Mouse (Mus musculus) lung, postnatal 0 days (tissue): Measurements from ENCODE around the gene Med27. TPM values are rescaled to one million over a fixed set of nuclear protein-coding genes. Genes with fewer than 3 reads are reported as not detected.
A peak's percentile ranks its signal among the peaks of the same experiment; 100 is the strongest.

Source experiments
- ATAC-seq: fragments of 200-750 bp; cut with Nextera tagmentation; 2 replicates; pipeline ENCODE4 v1.8.0; 2017; ENCODE audit warnings: moderate library complexity
- DNase-seq: peaks from one replicate; pipeline ENCODE4 v3.0.0-alpha.2; 2016; ENCODE audit warnings: low spot score
- H3K27ac ChIP-seq: fragments of 300-500 bp; sonication (generic); 2 replicates; pipeline ENCODE4 v1.5.1; 2014; ENCODE audit warnings: antibody characterized with exemption, mild to moderate bottlenecking, low read length, mixed read lengths
- H3K27me3 ChIP-seq: fragments of 300-500 bp; sonication (generic); replicated peaks from 2 replicates; pipeline ENCODE4 v1.6.1; 2014; ENCODE audit warnings: low read length, mixed read lengths; ENCODE audit not compliant: insufficient read depth
- H3K36me3 ChIP-seq: fragments of 300-500 bp; sonication (generic); 2 replicates; pipeline ENCODE4 v1.6.1; 2014; ENCODE audit warnings: low read length, mixed read lengths; ENCODE audit not compliant: insufficient read depth
- H3K4me1 ChIP-seq: fragments of 300-500 bp; sonication (generic); 2 replicates; pipeline ENCODE4 v1.6.1; 2014; ENCODE audit warnings: antibody characterized with exemption, low read depth, low read length, mixed read lengths; ENCODE audit not compliant: insufficient read depth
- H3K4me2 ChIP-seq: fragments of 300-500 bp; sonication (generic); replicated peaks from 2 replicates; pipeline ENCODE4 v1.6.1; 2014; ENCODE audit warnings: low read depth, mild to moderate bottlenecking, low read length, moderate library complexity, mixed read lengths
- H3K4me3 ChIP-seq: fragments of 300-500 bp; sonication (generic); 2 replicates; pipeline ENCODE4 v1.5.1; 2014; ENCODE audit warnings: low read depth, low read length
- H3K9ac ChIP-seq: fragments of 300-500 bp; sonication (generic); replicated peaks from 2 replicates; pipeline ENCODE4 v1.6.1; 2014; ENCODE audit warnings: low read depth, mild to moderate bottlenecking
- H3K9me3 ChIP-seq: fragments of 300-500 bp; sonication (generic); 2 replicates; pipeline ENCODE4 v1.6.1; 2016; ENCODE audit warnings: low read length, mixed read lengths
- CTCF ChIP-seq: IDR thresholded peaks from 2 replicates; pipeline ENCODE4 v1.5.1; 2016; ENCODE audit warnings: antibody characterized with exemption, mild to moderate bottlenecking
- EP300 ChIP-seq: IDR thresholded peaks from 2 replicates; pipeline ENCODE4 v1.6.1; 2016; ENCODE audit warnings: antibody characterized with exemption, mild to moderate bottlenecking, control low read depth
- WGBS: fragments of 180-500 bp; shearing (Covaris S2); extraction: QIAGEN DNeasy Blood & Tissue Kit; methylation state at CpG from one replicate; pipeline ENCODE4 v1.1.7; 2014; 5-methylcytosine and 5-hydroxymethylcytosine counted together
- polyA plus RNA-seq: library from polyadenylated mRNA; unstranded; fragments of >200 nt; fragmentation: Nextera tagmentation; extraction: Ambion mirVana; gene quantifications from 2 replicates; pipeline ENCODE4 v1.2.1, GENCODE M21; 2015

Med27 gene
- polyA plus RNA-seq, 1 experiment from 2014 or later: 37.1 TPM

- H3K4me1 ChIP-seq: no peaks in the 10 kb centered on the region; the same call in 1 of the 2 replicates
- WGBS: 66% methylated on average over 3 of the region's 3 CpGs
- H3K4me3 ChIP-seq: no peak overlapping the region
- H3K9ac ChIP-seq: no peak overlapping the region
- TF ChIP-seq EP300 (no peak), CTCF (no peak)
- H3K9me3 ChIP-seq: no peaks in the 10 kb centered on the region
- DNase-seq: peak; percentile 57
- no peak overlapping the region for H3K27ac ChIP-seq
- no peaks in the 10 kb centered on the region for H3K36me3 ChIP-seq
- no peaks in the 10 kb centered on the region for H3K27me3 ChIP-seq
- no peak overlapping the region for H3K4me2 ChIP-seq
- peak; percentile 50; the same call in 1 of the 2 replicates for ATAC-seq
Measured at GRCm38 (mm10) chr2:29402550-29403076, 56.0 kb downstream of the Med27 start.

DNA sequence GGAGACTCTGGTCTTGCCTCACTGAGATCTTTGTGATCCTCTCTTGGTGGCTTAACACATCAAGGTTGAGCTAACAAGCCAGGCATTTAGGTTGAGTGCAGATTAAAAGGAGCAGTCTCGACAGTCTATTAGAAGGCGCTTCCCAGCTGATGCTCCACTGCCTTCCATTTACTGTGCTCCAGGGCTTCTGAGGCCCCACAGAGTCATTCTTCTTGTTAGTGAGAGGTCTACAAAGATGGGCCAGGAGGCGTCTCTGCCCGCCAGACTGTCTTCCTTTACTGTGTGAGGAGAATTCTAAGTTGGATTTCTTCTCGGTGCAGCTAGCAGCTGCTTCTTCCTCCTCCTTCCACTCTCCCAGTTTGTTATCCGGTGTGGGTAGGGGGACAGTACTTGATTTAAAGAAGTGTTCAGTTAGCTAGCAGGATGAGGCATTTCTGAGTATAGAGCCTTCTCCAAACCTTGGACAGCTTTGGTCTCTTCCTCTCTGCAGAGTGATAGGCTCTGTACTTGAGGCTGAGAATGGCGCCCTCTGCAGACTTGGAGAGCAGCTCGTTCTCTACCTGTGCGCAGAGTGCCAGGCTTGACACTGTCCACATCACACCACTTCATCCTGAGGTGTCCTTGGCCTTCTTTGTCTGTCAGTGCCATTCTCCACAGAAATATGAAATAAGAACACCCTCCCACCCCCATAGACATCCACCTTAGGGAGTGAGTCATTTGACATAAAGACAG lies 57.3 kb downstream of the Med27 start:
- Histone ChIP-seq H3K4me2 (no peak overlapping the region), H3K36me3 (no peaks in the 10 kb centered on the region), H3K9ac (no peak overlapping the region), H3K4me3 (no peak overlapping the region), H3K9me3 (no peaks in the 10 kb centered on the region), H3K27ac (no peak overlapping the region), H3K27me3 (no peaks in the 10 kb centered on the region), H3K4me1 (no peaks in the 10 kb centered on the region; the same call in 1 of the 2 replicates)
- DNase-seq (no peak), ATAC-seq (no peak)
- WGBS: 79% methylated on average over 9 of the region's 9 CpGs
- TF ChIP-seq CTCF (peak; percentile 41), EP300 (no peak)

GRCm38 (mm10) chr2:29404931-29405330 lies 58.3 kb downstream of the Med27 start:
- ATAC-seq: no peak
- Histone ChIP-seq H3K27ac (no peak overlapping the region), H3K9me3 (no peaks in the 10 kb centered on the region), H3K4me2 (no peak overlapping the region), H3K9ac (no peak overlapping the region), H3K36me3 (no peaks in the 10 kb centered on the region), H3K27me3 (no peaks in the 10 kb centered on the region), H3K4me1 (no peaks in the 10 kb centered on the region; the same call in 1 of the 2 replicates), H3K4me3 (no peak overlapping the region)
- TF ChIP-seq EP300: no peak
- no peak for TF ChIP-seq CTCF
- no peak for DNase-seq
- 64% methylated on average over 10 of the region's 10 CpGs for WGBS

DNA sequence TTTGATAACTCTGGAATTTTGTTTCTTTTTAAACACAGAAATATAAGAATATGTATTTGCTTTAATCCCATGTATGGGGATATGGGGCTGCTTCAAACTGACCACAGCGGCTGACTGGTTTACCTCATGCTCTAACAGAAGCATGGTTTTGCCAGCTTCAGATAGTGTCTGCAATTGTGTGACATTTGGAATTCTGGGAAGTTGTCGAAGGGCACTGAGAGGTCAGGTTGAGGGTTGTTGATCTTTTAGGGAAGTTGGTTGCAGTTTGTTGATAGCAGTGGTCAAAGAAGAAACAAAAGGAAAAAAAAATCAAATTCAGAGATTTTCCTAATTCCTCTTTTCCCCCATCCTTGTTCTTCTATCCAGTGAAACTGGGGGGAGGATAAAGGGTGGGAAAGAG lies 59.2 kb downstream of the Med27 start:
- ATAC-seq: no peak
- no peak overlapping the region for H3K4me3 ChIP-seq
- TF ChIP-seq CTCF (no peak), EP300 (no peak)

DNA sequence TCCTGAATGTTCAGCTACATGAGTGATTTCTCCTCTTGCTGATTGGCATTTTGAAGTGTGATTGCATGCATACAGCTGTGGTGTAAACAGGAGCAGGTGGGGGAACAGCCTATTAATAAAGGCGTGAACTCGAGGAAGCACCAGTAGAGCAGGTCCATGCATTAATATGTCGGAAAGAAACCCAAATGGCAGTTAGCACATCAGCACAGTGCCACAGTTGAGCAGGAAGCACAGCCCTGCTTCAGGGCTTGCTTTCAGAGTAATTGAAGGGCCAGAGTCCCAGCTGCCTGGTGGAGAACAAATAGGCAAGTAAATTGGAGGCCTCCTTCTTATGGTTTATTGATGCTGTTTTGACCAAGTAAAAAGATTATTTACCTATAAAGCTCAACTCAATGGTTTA lies 60.7 kb downstream of the Med27 start:
- no peak overlapping the region for H3K27ac ChIP-seq
- no peak overlapping the region for H3K4me3 ChIP-seq
- no peak overlapping the region for H3K9ac ChIP-seq
- WGBS: 76% methylated on average over 3 of the region's 3 CpGs
- TF ChIP-seq EP300: no peak
- TF ChIP-seq CTCF: no peak
- H3K9me3 ChIP-seq: no peaks in the 10 kb centered on the region
- H3K4me2 ChIP-seq: no peak overlapping the region
- H3K36me3 ChIP-seq: no peaks in the 10 kb centered on the region
- H3K4me1 ChIP-seq: no peaks in the 10 kb centered on the region
- DNase-seq (no peak), ATAC-seq (no peak)
- no peaks in the 10 kb centered on the region for H3K27me3 ChIP-seq

More for the DNA sequence above, 59.2 kb downstream of the Med27 start:
- no peaks in the 10 kb centered on the region for H3K9me3 ChIP-seq
- no peak for DNase-seq
- no peak overlapping the region for H3K27ac ChIP-seq
- H3K9ac ChIP-seq: no peak overlapping the region
- no peaks in the 10 kb centered on the region for H3K4me1 ChIP-seq
- WGBS: 88% methylated on average over 2 of the region's 2 CpGs
- H3K27me3 ChIP-seq: no peaks in the 10 kb centered on the region
- no peak overlapping the region for H3K4me2 ChIP-seq
- no peaks in the 10 kb centered on the region for H3K36me3 ChIP-seq

GRCm38 (mm10) chr2:29407764-29408163 lies 61.1 kb downstream of the Med27 start:
- no peak for DNase-seq
- H3K4me2 ChIP-seq: no peak overlapping the region
- no peak overlapping the region for H3K9ac ChIP-seq
- no peaks in the 10 kb centered on the region for H3K27me3 ChIP-seq
- no peaks in the 10 kb centered on the region for H3K9me3 ChIP-seq
- peaks cover 2% of the 10 kb centered on the region; the same call in 1 of the 2 replicates for H3K4me1 ChIP-seq
- H3K36me3 ChIP-seq: no peaks in the 10 kb centered on the region
- no peak for ATAC-seq
- TF ChIP-seq CTCF: no peak
- H3K27ac ChIP-seq: no peak overlapping the region
- WGBS: 90% methylated on average over 7 of the region's 7 CpGs
- H3K4me3 ChIP-seq: no peak overlapping the region
